Mouse (Mus musculus): ENCODE results near the gene Slit3.

DNA sequence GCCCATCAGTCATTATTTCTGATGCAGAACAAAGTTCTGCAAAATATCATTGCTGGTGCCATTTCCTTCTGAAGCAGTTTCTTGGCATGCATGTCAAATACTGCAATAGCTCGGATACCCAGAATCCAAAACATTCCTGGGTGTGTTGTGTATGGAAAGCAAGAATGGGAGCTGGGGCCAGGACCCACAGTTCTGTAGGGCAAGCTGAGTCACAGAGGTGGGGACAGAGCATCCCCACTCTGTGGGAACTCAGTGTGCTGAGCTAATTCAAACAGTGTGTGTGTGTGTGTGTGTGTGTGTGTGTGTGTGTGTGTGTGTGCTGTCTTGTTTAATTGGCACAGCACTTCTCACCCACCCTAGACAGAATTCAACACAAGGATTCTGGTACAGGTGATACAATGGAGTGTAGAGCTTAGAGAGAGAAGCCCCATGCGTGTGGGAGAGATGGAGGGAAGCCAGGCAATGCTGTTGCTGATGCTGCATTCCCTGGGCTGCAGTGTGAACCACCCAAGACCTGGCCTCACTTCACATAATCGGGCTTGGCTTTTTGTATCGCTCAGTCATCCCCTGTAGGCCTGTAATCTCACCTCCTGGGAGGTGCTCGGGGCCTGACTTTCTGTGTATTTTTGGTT, 161.1 kb downstream of the Slit3 start:
- TF ChIP-seq CTCF (IDR thresholded peaks at IDR 0.05; ENCODE audit: low read depth, low read length) (no peak), GATA1 (IDR thresholded peaks at IDR 0.05; ENCODE audit: borderline replicate concordance, low read length) (no peak), TAL1 (conservative IDR thresholded peaks at IDR 0.05; ENCODE audit: low read depth, low read length) (no peak), GATA2 (IDR thresholded peaks at IDR 0.05; ENCODE audit: borderline replicate concordance, low read depth, low read length) (no peak)

Measured in G1E (cell line).